Mouse (Mus musculus) cortical plate, adult 2 months (tissue): Measurements from ENCODE around the gene Gm26558.

Experiments
- CTCF ChIP-seq: fragments of 200-500 bp; IDR thresholded peaks from 2 replicates; pipeline ENCODE4 v1.5.1; 2011; ENCODE audit warnings: mild to moderate bottlenecking, control low read depth, low read length; ENCODE audit not compliant: insufficient read depth; ENCODE audit errors: extremely low read depth
- POLR2A ChIP-seq: fragments of 200-500 bp; IDR thresholded peaks from 2 replicates; pipeline ENCODE4 v1.6.1; 2011; ENCODE audit warnings: mild to moderate bottlenecking, low read length, control low read depth; ENCODE audit not compliant: insufficient read depth; ENCODE audit errors: extremely low read depth

DNA sequence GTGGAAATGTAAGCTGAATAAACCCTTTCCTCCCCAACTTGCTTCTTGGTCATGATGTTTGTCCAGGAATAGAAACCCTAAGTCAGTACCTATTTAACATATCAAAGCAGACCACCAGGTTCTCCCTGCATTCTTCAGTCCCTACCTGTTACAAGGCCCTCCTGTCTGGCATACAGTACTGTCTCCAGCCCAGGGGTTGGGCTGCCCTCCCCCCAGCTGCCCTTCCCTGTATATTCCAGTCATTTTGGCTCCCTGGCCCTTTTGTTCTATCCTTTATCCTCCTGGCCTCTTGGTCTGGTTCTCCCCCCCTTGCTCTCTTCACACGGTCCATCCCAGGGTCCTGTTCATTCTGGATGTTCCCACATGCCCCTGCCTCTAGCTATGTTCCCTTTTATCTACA lies 30.6 kb downstream of the Gm26558 start:
- TF ChIP-seq CTCF (no peak), POLR2A (no peak)
